Mouse (Mus musculus) thymus, adult 2 months (tissue): ENCODE data around the gene Tpgs1.

Experiments used
- CTCF ChIP-seq: fragments of 200-500 bp; IDR thresholded peaks from 2 replicates; pipeline ENCODE4 v1.5.1; 2012; ENCODE audit warnings: mild to moderate bottlenecking, control low read depth, low read length, moderate library complexity, borderline replicate concordance; ENCODE audit not compliant: control insufficient read depth, poor library complexity, insufficient read depth; ENCODE audit errors: extremely low read depth
- POLR2A ChIP-seq: fragments of 200-500 bp; IDR thresholded peaks from 2 replicates; pipeline ENCODE4 v1.6.1; 2012; ENCODE audit warnings: mild to moderate bottlenecking, low read length, control low read depth, moderate library complexity; ENCODE audit not compliant: control insufficient read depth, poor library complexity, insufficient read depth; ENCODE audit errors: extremely low read depth

GRCm38 (mm10) chr10:79707759-79708158, 38.6 kb downstream of the Tpgs1 start:
- no peak for TF ChIP-seq CTCF
- no peak for TF ChIP-seq POLR2A
